ENCODE assay signal across 18 mouse cellular contexts in genomic region chr2:122719232-122719631, GRCm38 (mm10).
"Had no signal": no experiment of that assay in that cellular context is flagged by ENCODE, and none has a peak within 500 bp of the region (broad histone marks: within the 10 kb centered on the region; RNA-seq: fewer than 3 reads in every experiment).

No protein-coding gene starts in this region.

- ATAC-seq: midbrain, embryonic 15.5 days had no signal

- H3K9ac ChIP-seq: liver, embryonic 13.5 days; midbrain, embryonic 12.5 days; midbrain, embryonic 15.5 days; neural tube, embryonic 12.5 days; neural tube, embryonic 15.5 days had no signal

- H3K4me3 ChIP-seq: layer of hippocampus, adult 2 months; left cerebral cortex, adult 2 months; liver, embryonic 13.5 days; midbrain, embryonic 12.5 days; midbrain, embryonic 15.5 days; neural tube, embryonic 12.5 days; neural tube, embryonic 15.5 days had no signal

- H3K4me2 ChIP-seq: liver, embryonic 13.5 days; midbrain, embryonic 12.5 days; midbrain, embryonic 15.5 days; neural tube, embryonic 12.5 days; neural tube, embryonic 15.5 days had no signal

- H3K36me3 ChIP-seq: liver, embryonic 13.5 days; midbrain, embryonic 12.5 days; midbrain, embryonic 15.5 days; neural tube, embryonic 12.5 days; neural tube, embryonic 15.5 days had no signal

- H3K9me3 ChIP-seq: liver, embryonic 13.5 days; midbrain, embryonic 12.5 days; midbrain, embryonic 15.5 days; neural tube, embryonic 12.5 days; neural tube, embryonic 15.5 days had no signal

- DNase-seq: kidney, postnatal 25 days; layer of hippocampus, adult 9-11 months; layer of hippocampus, postnatal 36 days; liver, embryonic 13.5 days; lung, adult 2 months; lung, postnatal 14 days; right cerebral cortex, adult 18-20 months; right cerebral cortex, postnatal 14 days; right cerebral cortex, postnatal 4 days; thymus, postnatal 25 days had no signal

- H3K4me1 ChIP-seq: liver, embryonic 13.5 days; midbrain, embryonic 12.5 days; midbrain, embryonic 15.5 days; neural tube, embryonic 12.5 days; neural tube, embryonic 15.5 days had no signal

- H3K27me3 ChIP-seq: liver, embryonic 13.5 days; midbrain, embryonic 12.5 days; midbrain, embryonic 15.5 days; neural tube, embryonic 12.5 days; neural tube, embryonic 15.5 days had no signal

- H3K27ac ChIP-seq: kidney, postnatal 0 days; layer of hippocampus, adult 2 months; left cerebral cortex, adult 2 months; liver, embryonic 13.5 days; macrophage; midbrain, embryonic 12.5 days; midbrain, embryonic 15.5 days; neural tube, embryonic 12.5 days; neural tube, embryonic 15.5 days had no signal
